Mouse (Mus musculus) heart, adult 18-20 months (tissue): ENCODE measurements at regions not wholly inside any gene's neighbourhood (a gene's known extent, or its start where the extent isn't known, plus 50 kb on each side); places are given as distances from the start of the nearest gene placed in this dataset.

Experiments used
- DNase-seq, 2 experiments: peaks; one replicate each; pipeline ENCODE4 v3.0.0; 2021 to 2022; ENCODE audit warnings: mixed read lengths in 1 of 2

DNA sequence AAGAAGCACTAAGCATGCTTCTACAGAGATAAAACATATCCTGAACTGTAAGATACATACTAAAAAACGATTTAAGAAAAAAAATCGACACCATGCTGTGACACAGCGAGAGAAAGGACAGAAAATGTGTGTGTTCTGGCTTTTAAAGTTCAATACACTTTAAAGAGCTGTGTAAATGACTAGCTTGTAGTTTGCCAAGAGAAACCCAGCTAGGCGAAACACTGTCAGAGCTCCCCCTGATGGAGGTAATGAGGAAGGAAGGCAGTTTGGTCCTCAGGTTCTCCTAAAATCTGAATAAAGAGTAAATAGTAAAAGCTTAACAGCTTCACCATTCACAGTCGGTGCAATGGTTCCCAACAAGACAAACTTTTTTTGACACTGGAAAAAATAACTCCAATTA is 67.1 kb upstream of the Gabrg2 start:
- peak; percentile 3 to 32 for DNase-seq

DNA sequence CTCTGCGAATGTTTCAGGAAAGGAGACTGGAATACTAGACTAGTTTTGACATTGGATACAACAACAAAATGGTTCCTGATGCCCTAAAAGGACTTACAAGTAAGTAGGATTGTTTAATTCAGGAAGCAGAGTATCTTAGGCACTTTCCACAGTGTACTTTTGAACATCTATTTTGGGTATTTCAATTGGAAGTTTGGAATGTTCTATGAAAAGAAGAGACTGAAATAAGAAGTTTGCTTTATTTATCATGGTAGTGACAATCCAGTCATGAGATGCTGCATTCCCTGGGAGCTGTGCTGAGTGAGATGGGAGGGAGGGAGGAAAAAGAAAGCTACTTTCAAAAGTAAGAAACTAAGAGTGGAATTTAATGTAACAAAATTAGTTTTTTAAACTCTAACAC is 50.9 kb upstream of the Gabrg2 start:
- no peak for DNase-seq
